Mouse (Mus musculus) adrenal gland, adult (tissue): ENCODE measurements around the gene Trpm1.
"Not testable (repeated sequence)": the region's sequence is repeated elsewhere in the genome, so short reads cannot be mapped to it uniquely, and the experiment has no call there.

Source experiments
- DNase-seq, 2 experiments: peaks; one replicate each; pipeline ENCODE4 v3.0.0; 2022 to 2023; ENCODE audit warnings: low spot score in 1 of 2; ENCODE audit not compliant: inconsistent age in 2 of 2

Trpm1 gene

GRCm38 (mm10) chr7:64153535-64153934 is at the start of gene Trpm1:
Trpm1 (plus strand) TSS chr7:64153835.
- DNase-seq = no peak

- DNase-seq = no peak
These were observed 31.4 kb upstream of the Trpm1 start for GRCm38 (mm10) chr7:64122131-64122715.

GRCm38 (mm10) chr7:64123721-64124120 is 29.9 kb upstream of the Trpm1 start:
- DNase-seq = no peak

GRCm38 (mm10) chr7:64125994-64126393 is 27.6 kb upstream of the Trpm1 start:
- DNase-seq = not testable (repeated sequence)

GRCm38 (mm10) chr7:64139866-64140265 is 13.8 kb upstream of the Trpm1 start:
- no peak for DNase-seq

GRCm38 (mm10) chr7:64141301-64142032 is 12.2 kb upstream of the Trpm1 start:
- no peak for DNase-seq

GRCm38 (mm10) chr7:64149337-64149736 is 4.3 kb upstream of the Trpm1 start:
- no peak for DNase-seq

- peak in 1 of 2 experiments; percentile 42 for DNase-seq
These were observed 3.9 kb upstream of the Trpm1 start for GRCm38 (mm10) chr7:64149747-64150146.

GRCm38 (mm10) chr7:64150436-64151080 is 3.1 kb upstream of the Trpm1 start:
- no peak for DNase-seq

- no peak for DNase-seq
These were observed 1.6 kb downstream of the Trpm1 start for GRCm38 (mm10) chr7:64155226-64155625.

GRCm38 (mm10) chr7:64155687-64156086 is 2.1 kb downstream of the Trpm1 start:
- peak; percentile 89 to 93 for DNase-seq

GRCm38 (mm10) chr7:64156271-64156911 is 2.8 kb downstream of the Trpm1 start:
- DNase-seq = peak; percentile 40 to 65

- DNase-seq = no peak
These were observed 3.5 kb downstream of the Trpm1 start for GRCm38 (mm10) chr7:64156918-64157690.

GRCm38 (mm10) chr7:64158281-64159055 is 4.8 kb downstream of the Trpm1 start:
- no peak for DNase-seq

GRCm38 (mm10) chr7:64159056-64159542 is 5.5 kb downstream of the Trpm1 start:
- DNase-seq = no peak

GRCm38 (mm10) chr7:64159612-64160591 is 6.3 kb downstream of the Trpm1 start:
- no peak for DNase-seq

- DNase-seq = no peak
These were observed 7.3 kb downstream of the Trpm1 start for GRCm38 (mm10) chr7:64160737-64161470.

GRCm38 (mm10) chr7:64161990-64162389 is 8.4 kb downstream of the Trpm1 start:
- no peak for DNase-seq
